Mouse (Mus musculus) gastrocnemius, adult 18-20 months (tissue): ENCODE measurements around the gene Aoc1. TPM values are rescaled to one million over a fixed set of nuclear protein-coding genes. Genes with fewer than 3 reads are reported as not detected.
"Not testable (repeated sequence)": the region's sequence is repeated elsewhere in the genome, so short reads cannot be mapped to it uniquely, and the experiment has no call there.

Experiments used
- DNase-seq: peaks from one replicate; pipeline ENCODE4 v3.0.0; 2021; ENCODE audit warnings: low spot score
- total RNA-seq, 2 experiments: library from RNA; stranded (reverse); gene quantifications; 2 replicates each; pipeline ENCODE4 v1.2.3; 2021

Aoc1 gene
- total RNA-seq, 2 experiments from 2014 or later, result not detected

DNA sequence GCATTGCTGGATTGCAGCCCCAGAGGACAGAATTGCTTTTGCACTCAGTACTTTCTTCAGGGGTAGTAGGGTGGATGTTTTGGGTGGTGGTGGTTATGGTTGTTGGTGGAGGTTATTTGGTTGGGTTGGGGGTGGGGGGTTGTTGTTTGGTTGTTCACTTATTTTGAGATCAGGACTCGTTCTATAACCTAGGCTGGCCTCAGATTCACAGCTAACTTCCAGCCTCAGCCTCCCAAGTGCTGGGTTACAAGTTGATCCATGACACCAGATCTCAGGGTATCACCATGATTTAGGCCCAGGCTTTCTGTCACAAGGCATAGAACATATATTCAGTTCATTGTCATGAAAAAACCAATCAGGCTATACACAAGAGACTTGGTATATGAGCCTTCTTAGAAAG, 11.8 kb upstream of the Aoc1 start:
- DNase-seq, result no peak

- no peak for DNase-seq
These were observed 10.9 kb upstream of the Aoc1 start for GRCm38 (mm10) chr6:48861616-48862280.

DNA sequence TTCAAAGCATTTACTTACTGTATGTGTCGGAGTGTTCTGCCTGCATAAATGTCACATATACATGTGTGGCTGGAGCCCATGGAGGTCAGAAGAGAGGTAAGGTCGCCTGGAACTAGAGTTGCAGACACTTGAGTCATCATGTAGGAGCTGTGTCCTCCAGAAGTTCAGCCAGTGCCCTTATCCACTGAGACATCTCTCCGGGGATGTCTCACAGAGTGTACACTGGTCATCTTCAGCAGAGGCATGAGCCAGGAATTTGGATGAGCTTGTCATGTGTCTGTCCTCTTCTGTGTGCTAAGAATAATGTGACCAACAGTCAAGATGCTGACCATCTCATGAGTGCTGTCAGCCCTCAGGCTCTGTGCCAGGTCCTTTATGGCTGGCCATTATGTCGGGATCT, 9.9 kb upstream of the Aoc1 start:
- no peak for DNase-seq

GRCm38 (mm10) chr6:48863488-48863887, 9.2 kb upstream of the Aoc1 start:
- no peak for DNase-seq

DNA sequence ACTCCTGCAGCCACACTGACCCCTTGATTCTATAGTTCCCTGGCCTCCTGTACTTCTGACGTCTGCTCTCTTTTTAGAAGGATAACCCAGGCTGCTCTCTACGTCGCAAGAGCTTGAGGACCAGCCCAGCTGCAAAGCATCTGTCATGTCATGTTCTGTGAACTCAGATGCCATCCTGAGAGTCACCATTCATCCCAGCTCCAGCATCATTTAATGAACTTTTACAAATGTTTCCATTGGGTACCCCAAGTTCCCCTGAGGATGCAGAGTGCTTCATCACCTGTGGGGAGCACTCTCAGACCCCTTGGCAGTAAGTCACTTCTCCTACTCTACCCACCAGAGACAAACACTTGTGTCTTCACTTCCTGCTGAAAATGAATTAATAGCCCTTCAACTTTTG, 8.5 kb upstream of the Aoc1 start:
- no peak for DNase-seq

DNA sequence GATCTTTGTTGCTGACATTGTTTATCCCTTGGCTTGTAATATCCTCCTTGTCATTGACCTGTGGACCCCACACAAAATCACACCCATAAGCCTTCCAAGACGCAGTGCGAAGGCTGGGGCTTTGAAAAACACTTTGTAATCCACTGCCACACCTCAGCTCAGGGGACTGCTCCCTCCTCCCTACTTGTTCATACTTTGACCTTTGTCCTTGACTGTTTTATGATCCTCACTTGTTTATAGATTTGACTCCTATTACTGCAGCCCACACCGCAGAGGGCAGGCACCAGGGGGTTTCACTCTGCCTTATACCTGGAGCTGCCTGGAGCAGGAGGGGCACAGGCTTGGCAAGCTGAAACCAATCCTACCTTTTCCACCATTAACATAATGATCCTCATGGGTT, 8.0 kb upstream of the Aoc1 start:
- DNase-seq, result no peak

DNA sequence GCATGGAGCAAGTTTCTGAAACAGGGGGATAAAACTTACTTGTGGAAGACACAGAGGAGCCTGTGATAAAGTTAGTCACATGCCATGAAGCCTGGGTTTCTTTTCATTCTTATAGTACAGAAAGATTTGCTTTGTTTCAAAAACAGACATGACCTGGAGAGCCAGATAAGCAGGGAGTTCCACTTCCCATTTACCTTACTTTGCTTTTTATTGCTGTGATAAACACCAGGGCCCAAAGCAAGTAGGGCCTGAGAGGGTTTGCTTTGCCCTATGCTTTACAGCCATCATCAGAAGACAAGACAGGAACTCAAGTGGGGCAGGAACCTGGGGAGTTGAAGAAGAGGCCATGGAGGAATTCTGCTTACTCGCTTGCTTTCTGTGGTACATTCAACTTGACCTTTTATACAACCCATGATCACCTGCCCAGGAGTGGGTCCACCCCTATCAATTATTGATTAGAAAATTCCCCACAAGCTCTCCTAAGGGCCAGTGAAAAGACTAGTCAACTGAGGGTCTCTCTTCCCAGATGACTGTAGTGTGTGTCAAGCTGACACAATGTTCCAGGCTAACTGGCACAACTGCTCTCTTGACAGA, 7.4 kb upstream of the Aoc1 start:
- no peak for DNase-seq

GRCm38 (mm10) chr6:48866355-48866950, 6.2 kb upstream of the Aoc1 start:
- not testable (repeated sequence) for DNase-seq

- no peak for DNase-seq
These were observed 5.5 kb upstream of the Aoc1 start for GRCm38 (mm10) chr6:48867158-48867557.

DNA sequence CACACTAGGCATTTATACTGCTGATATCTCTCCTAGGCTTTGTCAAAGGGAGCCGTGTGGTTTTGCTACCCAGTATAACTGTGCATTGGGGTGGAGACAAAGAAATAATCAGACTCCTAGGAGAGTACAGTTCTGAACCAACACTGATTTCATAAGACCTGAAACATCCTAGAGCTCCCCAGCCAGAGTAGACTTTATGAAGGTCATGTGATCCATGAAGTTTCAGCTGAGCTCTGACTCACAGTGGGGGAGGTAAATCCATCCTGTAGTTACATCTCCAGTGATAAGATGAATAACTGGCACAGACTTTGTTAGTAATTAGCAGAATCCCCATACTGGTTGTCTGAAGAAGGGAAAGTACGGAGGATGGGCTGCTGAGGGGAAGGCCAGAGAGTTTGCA, 2.9 kb upstream of the Aoc1 start:
- DNase-seq, result no peak

DNA sequence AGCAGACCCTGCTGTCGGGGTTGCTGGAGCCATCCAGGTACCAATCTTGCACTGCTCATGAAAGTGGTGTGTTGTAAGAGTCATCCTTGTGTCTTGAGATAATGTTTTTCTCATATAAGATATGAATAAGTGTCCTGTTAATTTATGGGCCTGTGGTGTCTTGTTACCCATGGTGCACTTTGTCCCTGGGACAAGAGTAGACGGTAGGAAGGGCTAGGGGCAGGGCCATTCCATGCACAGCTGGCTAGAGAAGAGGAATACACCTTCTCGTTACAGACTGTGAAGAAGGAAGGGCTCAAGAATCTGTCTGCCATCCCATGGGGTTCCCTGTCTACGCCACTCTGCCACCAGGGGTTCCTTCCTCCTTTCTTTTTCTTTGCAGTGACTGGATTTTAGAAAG, 1.9 kb downstream of the Aoc1 start:
- DNase-seq, result no peak

GRCm38 (mm10) chr6:48875515-48875914, 2.8 kb downstream of the Aoc1 start:
- no peak for DNase-seq

- no peak for DNase-seq
These were observed 3.9 kb downstream of the Aoc1 start for GRCm38 (mm10) chr6:48876510-48877135.

DNA sequence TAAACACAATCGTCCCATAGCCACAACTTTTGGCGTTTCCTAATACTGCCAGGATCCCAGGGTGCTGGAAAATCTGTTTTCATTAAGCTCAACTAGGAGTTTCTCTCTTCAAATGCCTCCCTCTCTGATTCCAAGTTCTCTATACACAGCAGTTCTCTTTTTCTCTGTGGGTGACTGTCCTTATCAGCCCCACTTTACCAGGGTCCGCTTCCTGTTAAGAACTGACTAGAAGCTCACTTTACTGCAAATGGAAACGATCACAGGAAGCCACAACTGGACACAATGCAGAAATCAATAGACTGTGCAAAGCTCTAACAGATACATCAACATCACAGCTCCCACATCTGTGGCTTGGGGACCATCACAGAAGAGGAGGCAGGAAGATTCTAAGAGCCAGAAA, 21.5 kb downstream of the Aoc1 start:
- no peak for DNase-seq

GRCm38 (mm10) chr6:48894938-48895818, 22.5 kb downstream of the Aoc1 start:
- no peak for DNase-seq

- DNase-seq, result no peak
These were observed 23.2 kb downstream of the Aoc1 start for GRCm38 (mm10) chr6:48895941-48896340.

- DNase-seq, result no peak
These were observed 24.3 kb downstream of the Aoc1 start for GRCm38 (mm10) chr6:48896956-48897355.

DNA sequence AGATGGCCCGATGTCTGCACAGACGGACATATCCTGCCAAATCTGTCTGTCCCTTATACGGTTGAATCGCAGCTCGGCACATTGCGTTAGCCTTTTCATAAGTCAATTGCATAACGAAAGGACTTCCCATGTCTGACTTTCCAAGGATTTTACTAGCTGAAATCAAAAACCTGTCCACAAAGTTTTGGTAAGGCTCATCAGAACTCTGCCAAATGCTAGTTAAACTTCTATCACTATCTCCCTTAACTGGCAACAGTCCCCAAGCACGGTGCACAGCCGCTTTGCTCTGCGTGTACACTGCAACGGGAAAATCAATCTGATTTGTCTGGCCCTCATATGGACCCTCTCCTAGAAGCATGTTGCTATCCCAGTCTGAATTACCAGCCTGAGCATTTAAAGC, 28.6 kb downstream of the Aoc1 start:
- not testable (repeated sequence) for DNase-seq

- DNase-seq, result no peak
These were observed 30.1 kb downstream of the Aoc1 start for GRCm38 (mm10) chr6:48902511-48903406.

DNA sequence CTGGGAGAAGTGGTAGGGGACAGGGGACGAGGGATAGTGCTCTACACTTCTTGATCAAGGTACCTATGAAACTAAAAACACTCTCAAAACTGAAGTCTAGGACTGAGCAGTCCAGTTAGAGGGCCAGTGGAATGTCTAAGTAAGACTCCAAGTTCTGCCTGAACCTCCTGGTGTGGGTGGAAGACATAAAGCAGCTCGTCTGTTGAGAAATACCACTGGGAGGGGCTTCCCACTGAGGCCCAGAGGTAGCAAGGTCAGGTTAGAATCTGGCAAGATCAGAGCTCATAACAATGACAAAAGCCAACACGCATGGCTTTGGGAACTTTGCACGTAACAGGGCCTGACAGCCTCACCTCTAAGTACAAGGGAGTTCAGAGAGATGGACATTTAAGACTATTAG, 30.7 kb downstream of the Aoc1 start:
- no peak for DNase-seq

GRCm38 (mm10) chr6:48905606-48906005, 32.9 kb downstream of the Aoc1 start:
- no peak for DNase-seq
